Mouse (Mus musculus): ENCODE measurements around the gene Pgd.

- TF ChIP-seq CTCF (IDR thresholded peaks at IDR 0.05; ENCODE audit: borderline replicate concordance, extremely low read depth, insufficient read depth, insufficient read length) (no peak), POLR2A (IDR thresholded peaks at IDR 0.05; ENCODE audit: borderline replicate concordance, extremely low read depth, insufficient read depth, insufficient read length, poor library complexity, severe bottlenecking) (no peak)
These were observed 49.4 kb upstream of the Pgd start for GRCm38 (mm10) chr4:149215982-149216381.

All from brain, embryonic 14.5 days (tissue).